Mouse (Mus musculus) retina, embryonic 14.5 days (tissue): ENCODE measurements at regions not wholly inside any gene's neighbourhood (a gene's known extent, or its start where the extent isn't known, plus 50 kb on each side); places are given as distances from the start of the nearest gene placed in this dataset.

ENCODE experiments used
- DNase-seq: peaks from one replicate; pipeline ENCODE4 v3.0.0-alpha.2; 2015; ENCODE audit warnings: low spot score

- no peak for DNase-seq
These were observed 151.9 kb upstream of the Gm5148 start for GRCm38 (mm10) chr3:37876016-37876765.

- DNase-seq, result peak; percentile 47
These were observed 151.2 kb upstream of the Gm5148 start for GRCm38 (mm10) chr3:37875331-37876015.

GRCm38 (mm10) chr3:37874864-37875263, 150.6 kb upstream of the Gm5148 start:
- DNase-seq, result no peak

- DNase-seq, result no peak
These were observed 150.1 kb upstream of the Gm5148 start for GRCm38 (mm10) chr3:37874346-37874745.

GRCm38 (mm10) chr3:37872329-37872728, 148.0 kb upstream of the Gm5148 start:
- DNase-seq, result no peak

GRCm38 (mm10) chr3:37871076-37871475, 146.8 kb upstream of the Gm5148 start:
- DNase-seq, result no peak

- DNase-seq, result no peak
These were observed 144.2 kb upstream of the Gm5148 start for GRCm38 (mm10) chr3:37868454-37868853.

- no peak for DNase-seq
These were observed 138.5 kb upstream of the Gm5148 start for GRCm38 (mm10) chr3:37862756-37863155.

- DNase-seq, result no peak
These were observed 136.6 kb upstream of the Gm5148 start for GRCm38 (mm10) chr3:37860715-37861461.

- peak; percentile 15 for DNase-seq
These were observed 135.9 kb upstream of the Gm5148 start for GRCm38 (mm10) chr3:37860034-37860714.

- no peak for DNase-seq
These were observed 134.5 kb upstream of the Gm5148 start for GRCm38 (mm10) chr3:37858624-37859302.

GRCm38 (mm10) chr3:37846191-37847003, 122.1 kb upstream of the Gm5148 start:
- DNase-seq, result no peak

- DNase-seq, result no peak
These were observed 121.2 kb upstream of the Gm5148 start for GRCm38 (mm10) chr3:37845313-37846023.

- DNase-seq, result no peak
These were observed 120.5 kb upstream of the Gm5148 start for GRCm38 (mm10) chr3:37844731-37845312.

GRCm38 (mm10) chr3:37842289-37842688, 118.0 kb upstream of the Gm5148 start:
- no peak for DNase-seq

GRCm38 (mm10) chr3:37838896-37839295, 114.6 kb upstream of the Gm5148 start:
- DNase-seq, result no peak

- DNase-seq, result no peak
These were observed 112.5 kb upstream of the Gm5148 start for GRCm38 (mm10) chr3:37836749-37837148.

GRCm38 (mm10) chr3:37835687-37836086, 111.4 kb upstream of the Gm5148 start:
- no peak for DNase-seq

GRCm38 (mm10) chr3:37835135-37835534, 110.8 kb upstream of the Gm5148 start:
- no peak for DNase-seq

- no peak for DNase-seq
These were observed 110.3 kb upstream of the Gm5148 start for GRCm38 (mm10) chr3:37834626-37835025.
